Mouse (Mus musculus): ENCODE results near the gene Med21.

Med21 gene

DNA sequence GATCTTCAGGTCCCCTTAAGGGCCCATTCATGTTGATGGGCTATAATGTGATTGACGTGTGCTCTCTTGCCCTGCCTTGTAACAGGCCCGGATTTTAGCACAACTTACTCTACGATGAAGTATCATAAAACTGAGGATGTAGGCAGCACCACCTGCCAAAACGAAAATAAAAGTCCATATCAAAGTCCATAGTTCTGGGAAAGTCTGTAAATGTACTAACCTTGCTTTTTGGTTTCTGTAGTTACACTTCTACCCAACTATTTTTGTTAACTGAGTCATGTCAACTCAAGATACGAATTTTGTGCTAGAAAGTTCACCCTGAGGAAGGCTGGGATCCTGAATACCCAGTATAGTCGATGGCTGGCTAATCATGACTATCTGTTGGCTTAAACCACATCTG is 1.4 kb upstream of the Med21 start:
- peak; percentile 79 for DNase-seq

GRCm38 (mm10) chr6:146641621-146642210 is 631 bp upstream of the Med21 start:
- no peak for DNase-seq

GRCm38 (mm10) chr6:146643184-146643570 is 830 bp downstream of the Med21 start:
- DNase-seq: peak; percentile 49

DNA sequence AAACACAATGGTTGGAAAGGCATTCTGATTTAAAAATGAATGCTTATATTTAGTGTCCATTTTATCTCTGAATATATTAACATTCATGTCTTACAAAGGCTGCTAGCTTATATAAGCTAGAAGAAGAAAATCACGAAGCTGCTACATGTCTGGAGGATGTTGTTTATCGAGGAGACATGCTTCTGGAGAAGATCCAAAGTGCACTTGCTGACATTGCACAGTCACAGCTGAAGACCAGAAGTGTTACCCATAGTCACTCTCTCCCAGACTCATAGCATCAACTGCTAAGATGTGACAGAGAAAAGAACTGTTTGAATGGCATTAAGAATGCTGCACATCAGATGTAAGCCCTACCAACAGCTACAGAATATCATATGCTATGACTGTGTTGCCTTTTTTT is 7.7 kb downstream of the Med21 start:
- DNase-seq: peak; percentile 48

- peak; percentile 50 for DNase-seq
Observed at GRCm38 (mm10) chr6:146651431-146651830, 9.1 kb downstream of the Med21 start.

GRCm38 (mm10) chr6:146653197-146653596 is 10.8 kb downstream of the Med21 start:
- no peak for DNase-seq

DNA sequence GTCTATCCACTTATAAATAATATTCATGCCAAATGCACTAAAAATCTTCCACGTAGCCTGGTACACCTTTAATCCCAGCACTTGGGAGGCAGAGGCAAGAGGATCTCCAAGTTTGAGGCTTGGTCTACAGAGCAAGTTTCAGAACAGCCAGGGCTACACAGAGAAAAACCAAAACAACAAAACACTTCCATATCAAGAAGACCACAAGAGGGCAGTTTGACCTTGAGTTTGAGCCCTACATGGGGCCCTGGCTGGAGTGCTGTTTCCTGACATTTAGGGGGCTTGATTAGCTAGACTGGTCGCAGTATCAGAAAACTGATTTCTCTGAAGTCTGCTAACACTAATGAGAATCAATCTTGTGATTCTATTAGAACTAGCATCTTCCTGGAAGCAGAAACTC is 18.2 kb downstream of the Med21 start:
- DNase-seq: no peak

DNA sequence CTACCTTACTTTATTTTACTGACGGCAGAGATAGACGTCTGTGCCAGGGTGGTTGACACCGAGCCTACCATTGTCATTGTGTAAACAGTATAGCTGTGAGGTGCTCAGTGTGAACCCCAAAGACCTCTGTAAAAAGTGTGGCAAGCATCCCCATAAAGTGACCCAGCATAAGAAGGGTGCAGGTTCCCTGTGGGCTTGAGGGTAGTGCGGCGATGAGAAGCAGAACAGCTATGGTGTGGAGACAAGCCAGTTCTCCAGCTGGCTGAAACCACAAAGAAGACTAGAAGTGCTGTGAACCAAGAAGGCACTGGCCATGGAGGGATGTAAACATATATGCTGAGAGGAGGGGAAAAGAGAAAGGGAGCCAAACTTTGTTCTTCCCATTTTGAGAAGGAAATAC is 19.3 kb downstream of the Med21 start:
- no peak for DNase-seq

- DNase-seq: peak; percentile 65
Observed at GRCm38 (mm10) chr6:146662679-146663078, 20.3 kb downstream of the Med21 start.

DNA sequence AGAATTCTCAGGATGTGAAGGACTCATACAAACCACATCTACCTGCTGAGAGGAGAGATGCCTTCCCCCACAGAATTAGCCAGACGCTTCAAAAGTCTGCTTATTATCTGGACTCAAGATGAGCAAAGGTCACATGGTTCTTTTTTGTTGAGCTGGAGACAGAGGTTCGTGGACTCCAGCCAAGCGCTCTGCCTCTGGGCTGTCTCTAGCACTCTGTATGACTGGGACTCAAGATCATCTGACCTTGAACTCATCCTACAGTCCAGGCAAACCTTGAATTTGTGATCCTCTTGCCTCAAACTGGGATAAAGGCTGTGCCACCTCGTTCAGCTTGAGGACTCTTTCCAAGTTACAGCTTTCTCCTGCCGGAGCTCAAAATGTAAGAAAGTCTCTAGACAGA is 21.8 kb downstream of the Med21 start:
- peak; percentile 81 for DNase-seq

GRCm38 (mm10) chr6:146664917-146665316 is 22.6 kb downstream of the Med21 start:
- DNase-seq: no peak

DNA sequence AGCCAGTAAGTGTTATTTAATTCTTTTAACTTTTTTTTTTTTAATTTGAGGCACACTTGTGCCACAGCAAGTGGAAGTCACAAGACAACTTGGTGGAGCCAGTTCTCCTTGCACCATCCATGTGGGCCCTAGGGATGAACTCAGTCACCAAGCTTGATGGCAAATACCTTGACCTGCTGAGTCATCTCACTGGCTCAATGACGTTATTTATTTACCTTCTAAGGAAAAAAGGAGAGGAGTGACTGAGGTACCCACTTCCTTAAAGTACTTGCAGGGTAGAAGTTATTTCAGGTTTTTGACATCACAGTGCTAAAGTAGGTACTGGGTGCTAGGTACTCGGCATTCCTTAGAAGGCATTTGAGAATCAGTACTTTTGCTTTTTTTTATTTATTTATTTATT is 23.1 kb downstream of the Med21 start:
- DNase-seq: no peak

DNA sequence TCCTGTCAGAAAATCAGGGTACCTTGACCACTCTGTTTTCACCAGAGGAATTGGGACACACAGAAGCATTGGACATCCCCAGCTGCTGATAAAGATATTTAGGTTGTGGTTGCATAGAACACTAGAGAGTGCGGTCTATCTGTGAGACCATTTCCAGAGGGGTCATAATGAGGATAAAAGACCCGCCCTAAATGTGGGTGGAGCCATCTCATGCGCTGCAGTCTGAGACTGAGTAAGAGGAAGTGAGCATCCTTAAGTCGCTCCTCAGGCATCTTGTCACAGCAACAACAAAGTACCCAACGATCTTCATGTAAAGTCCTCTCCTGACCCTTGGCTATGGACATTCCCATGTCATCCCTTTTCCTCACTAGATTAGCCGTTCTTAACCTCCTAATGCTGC is 24.5 kb downstream of the Med21 start:
- no peak for DNase-seq

GRCm38 (mm10) chr6:146668606-146669005 is 26.3 kb downstream of the Med21 start:
- DNase-seq: no peak

- DNase-seq: no peak
Observed at GRCm38 (mm10) chr6:146670956-146671855, 28.9 kb downstream of the Med21 start.

- no peak for DNase-seq
Observed at GRCm38 (mm10) chr6:146672106-146672505, 29.8 kb downstream of the Med21 start.

GRCm38 (mm10) chr6:146673696-146674095 is 31.3 kb downstream of the Med21 start:
- DNase-seq: no peak

- DNase-seq: no peak
Observed at GRCm38 (mm10) chr6:146674420-146674819, 32.1 kb downstream of the Med21 start.

DNA sequence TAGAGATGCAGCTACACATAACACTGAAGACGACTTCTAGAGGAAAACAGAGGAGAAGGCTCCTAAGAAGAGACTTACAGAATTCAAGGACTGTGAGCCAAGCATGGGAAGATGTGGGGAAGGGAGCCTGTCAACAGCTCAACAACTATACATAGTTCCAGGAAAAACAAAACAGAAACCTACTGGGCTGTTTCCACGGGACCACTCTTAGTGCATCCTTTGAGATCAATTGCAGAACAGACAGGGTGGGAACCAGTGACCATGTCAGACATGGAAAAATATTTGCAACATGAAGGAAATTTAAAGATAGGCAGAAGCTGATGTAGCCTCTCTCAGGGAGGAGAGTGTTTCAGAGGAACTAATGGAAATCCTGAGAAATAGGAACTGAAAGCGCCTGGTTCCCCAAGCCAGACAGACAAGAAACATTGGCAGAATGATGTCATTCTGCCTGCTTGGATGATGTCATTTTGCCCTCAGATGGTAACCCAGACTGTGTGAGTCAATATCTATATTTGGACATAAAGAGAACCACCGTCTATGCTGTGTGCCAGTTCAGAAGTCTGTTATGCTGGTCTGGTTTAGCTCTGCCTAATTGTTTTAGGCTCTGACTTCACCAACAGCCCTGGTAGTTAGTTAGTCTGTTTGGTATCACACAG is 32.7 kb downstream of the Med21 start:
- DNase-seq: no peak

DNA sequence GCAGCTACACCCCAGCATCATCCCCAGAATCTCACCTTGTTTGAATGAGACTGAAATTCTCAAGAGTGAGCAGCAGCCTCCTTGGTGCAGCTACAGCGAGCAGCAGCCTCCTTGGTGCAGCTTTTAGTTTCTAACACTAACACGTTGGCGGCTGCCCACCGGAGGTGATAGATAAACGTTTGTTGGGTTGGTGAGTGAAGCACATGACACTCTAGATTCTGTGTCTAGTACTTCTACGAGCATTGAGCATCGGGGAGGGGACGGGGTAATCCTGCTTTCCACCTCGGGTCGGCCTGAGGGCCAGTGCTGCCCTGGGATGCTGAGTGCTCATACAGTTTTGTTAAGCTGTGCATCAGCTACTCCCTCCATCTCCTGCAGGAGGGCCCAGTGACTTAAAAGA is 34.6 kb downstream of the Med21 start:
- DNase-seq: no peak

DNA sequence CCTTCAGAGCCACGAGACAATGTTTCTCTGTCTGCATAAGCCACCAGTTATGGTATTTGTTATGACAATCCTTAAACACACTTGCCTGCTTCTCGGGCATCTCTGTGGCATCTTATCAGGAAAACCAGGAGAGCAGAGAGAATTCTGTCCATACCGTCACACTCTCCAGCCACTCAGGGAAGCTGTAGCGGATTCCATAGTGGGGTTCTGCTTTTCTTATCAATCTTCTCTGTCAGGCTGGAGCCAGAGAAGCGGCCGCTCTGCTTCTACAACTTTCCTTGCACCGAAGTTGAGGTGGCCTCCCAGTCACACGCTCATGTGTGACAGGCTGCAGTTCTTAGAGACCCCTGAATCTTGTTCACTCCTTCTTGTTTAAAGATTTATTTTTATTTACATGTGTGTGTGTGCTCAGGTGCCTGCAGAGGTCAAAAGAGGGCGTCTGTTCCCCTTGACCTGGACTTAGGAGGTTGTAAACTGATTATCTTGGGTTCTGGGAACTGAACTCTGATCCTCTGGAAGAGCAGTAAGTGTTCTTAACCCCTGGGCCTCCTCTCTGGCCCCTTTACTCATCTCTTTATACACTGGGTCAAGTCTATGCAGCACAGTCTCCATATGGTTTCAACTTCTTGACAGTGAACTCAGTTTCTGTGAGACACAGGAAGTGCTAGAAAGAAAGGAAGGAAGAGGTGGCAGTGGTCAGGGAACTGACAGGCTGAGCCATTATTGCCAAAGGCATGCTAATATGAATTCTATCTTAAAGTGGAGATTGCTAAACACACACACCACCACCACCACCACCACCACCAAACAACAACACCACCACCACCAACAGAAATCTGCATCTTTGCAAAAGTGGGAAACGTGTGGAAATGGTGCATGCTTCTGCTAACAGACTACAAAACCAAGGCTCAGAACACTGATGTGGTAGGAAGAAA is 36.1 kb downstream of the Med21 start:
- DNase-seq: no peak

DNA sequence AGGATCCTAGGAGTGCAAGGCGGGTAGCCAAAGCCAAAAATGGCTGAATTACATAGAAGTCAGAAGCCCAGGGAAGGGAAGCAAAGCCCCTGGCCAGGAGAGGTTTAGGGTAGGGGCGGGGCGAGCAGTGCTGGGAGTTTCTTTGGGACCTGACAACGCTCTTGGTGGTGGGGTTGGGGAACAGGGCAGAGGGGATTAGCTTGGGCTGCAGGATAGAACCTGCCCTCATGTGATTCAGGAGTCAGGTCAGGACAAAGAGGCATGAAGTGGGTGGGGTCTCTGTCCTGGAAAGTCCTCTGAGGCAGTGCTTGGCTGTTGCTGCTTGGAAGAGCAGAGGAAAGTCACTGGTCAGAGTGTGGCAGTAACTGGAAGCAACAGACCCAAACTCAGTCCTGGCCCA is 41.5 kb downstream of the Med21 start:
- DNase-seq: no peak

- peak; percentile 37 for DNase-seq
Observed at GRCm38 (mm10) chr6:146685781-146686308, 43.5 kb downstream of the Med21 start.

Data from kidney, adult 9 months (tissue).